Mouse (Mus musculus) limb, embryonic 11.5 days (tissue): Measurements from ENCODE around the gene Hsdl1. TPM values are rescaled to one million over a fixed set of nuclear protein-coding genes. Genes with fewer than 3 reads are reported as not detected.

Source experiments
- ATAC-seq: fragments of 200-750 bp; cut with Nextera tagmentation; 2 replicates; pipeline ENCODE4 v1.8.0; 2017; ENCODE audit warnings: low read depth; ENCODE audit not compliant: insufficient number of reproducible peaks, low FRiP score, low TSS enrichment
- DNase-seq: peaks from one replicate; pipeline ENCODE4 v3.0.0-alpha.2; 2015; ENCODE audit warnings: low spot score
- H3K27ac ChIP-seq: fragments of 300-500 bp; sonication (generic); replicated peaks from 2 replicates; pipeline ENCODE4 v1.5.1; 2014; ENCODE audit warnings: low read depth, mild to moderate bottlenecking, low read length
- H3K27me3 ChIP-seq: fragments of 300-500 bp; sonication (generic); 2 replicates; pipeline ENCODE4 v1.6.1; 2014; ENCODE audit warnings: mild to moderate bottlenecking, low read length, mixed read lengths; ENCODE audit not compliant: control insufficient read depth, insufficient read depth
- H3K36me3 ChIP-seq: fragments of 300-500 bp; sonication (generic); 2 replicates; pipeline ENCODE4 v1.6.1; 2014; ENCODE audit warnings: mild to moderate bottlenecking, low read length, moderate library complexity, mixed read lengths; ENCODE audit not compliant: control insufficient read depth, insufficient read depth
- H3K4me1 ChIP-seq: fragments of 300-500 bp; sonication (generic); 2 replicates; pipeline ENCODE4 v1.6.1; 2014; ENCODE audit warnings: low read length, mixed read lengths; ENCODE audit not compliant: control insufficient read depth, insufficient read depth
- H3K4me2 ChIP-seq: fragments of 300-500 bp; sonication (generic); 2 replicates; pipeline ENCODE4 v1.6.1; 2014; ENCODE audit warnings: low read depth, mild to moderate bottlenecking, moderate library complexity; ENCODE audit not compliant: severe bottlenecking
- H3K4me3 ChIP-seq: fragments of 300-500 bp; sonication (generic); 2 replicates; pipeline ENCODE4 v1.5.1; 2014; ENCODE audit warnings: low read depth, low read length
- H3K9ac ChIP-seq: fragments of 300-500 bp; sonication (generic); 2 replicates; pipeline ENCODE4 v1.6.1; 2014; ENCODE audit warnings: mild to moderate bottlenecking, low read length
- H3K9me3 ChIP-seq: fragments of 300-500 bp; sonication (generic); 2 replicates; pipeline ENCODE4 v1.6.1; 2016; ENCODE audit warnings: low read length; ENCODE audit not compliant: control insufficient read depth
- WGBS: fragments of 180-500 bp; shearing (Covaris S2); extraction: QIAGEN DNeasy Blood & Tissue Kit; methylation state at CpG from one replicate; pipeline ENCODE4 v1.1.7; 2014; 5-methylcytosine and 5-hydroxymethylcytosine counted together
- polyA plus RNA-seq: library from polyadenylated mRNA; unstranded; fragments of >200 nt; fragmentation: Nextera tagmentation; extraction: Ambion mirVana; gene quantifications from 2 replicates; pipeline ENCODE4 v1.2.1, GENCODE M21; 2014

Hsdl1 gene
- polyA plus RNA-seq, 1 experiment from 2014 or later: 33.9 TPM

DNA sequence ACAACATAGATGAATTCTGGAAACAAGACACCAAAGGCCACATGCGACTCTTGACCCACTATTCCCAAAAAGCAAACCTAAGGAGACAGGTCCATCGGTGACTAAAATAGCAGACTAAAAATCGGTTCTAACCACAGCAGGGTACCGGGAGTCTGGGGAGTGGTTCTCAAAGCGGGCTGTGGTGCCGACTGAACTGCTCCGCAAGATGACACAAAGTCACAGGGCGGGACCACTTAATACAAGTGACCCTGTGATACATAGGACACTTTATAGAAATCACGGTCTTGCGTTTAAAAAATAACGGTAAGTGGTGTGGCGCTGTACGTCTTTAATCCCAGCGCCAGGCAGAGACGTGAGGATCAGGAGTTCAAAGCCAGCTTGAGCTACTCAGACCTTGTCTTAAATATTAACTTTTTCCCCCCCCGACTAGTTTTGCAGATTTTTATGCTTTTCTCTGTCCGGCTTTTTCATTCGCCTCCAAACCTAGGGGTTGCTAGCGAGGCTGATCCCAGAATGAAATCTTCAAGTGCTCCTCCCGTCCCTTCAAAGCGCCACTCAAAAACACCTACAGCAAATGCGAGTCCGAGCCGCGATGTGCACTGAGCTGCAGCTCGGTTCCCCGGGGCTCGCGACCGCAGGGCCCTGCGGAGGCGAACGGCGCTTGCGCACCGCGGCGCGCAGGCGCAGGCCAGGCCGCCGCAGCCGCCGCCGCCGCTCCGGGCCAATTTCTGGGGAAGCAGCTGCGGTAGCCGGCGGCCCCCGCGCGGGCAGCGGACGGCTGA is 17.0 kb downstream of the Hsdl1 start:
- H3K4me1 ChIP-seq: peaks cover 3% of the 10 kb centered on the region; the same call in 1 of the 2 replicates
- no peaks in the 10 kb centered on the region for H3K27me3 ChIP-seq
- WGBS: 2% methylated on average over 55 of the region's 55 CpGs
- peak overlapping the region; percentile 87 for H3K4me2 ChIP-seq
- H3K9ac ChIP-seq: peak overlapping the region; percentile 88
- H3K4me3 ChIP-seq: peak overlapping the region; percentile 72
- no peaks in the 10 kb centered on the region for H3K36me3 ChIP-seq
- H3K27ac ChIP-seq: peak overlapping the region; percentile 76
- peak; percentile 85 for DNase-seq
- peak; percentile 86 for ATAC-seq
- H3K9me3 ChIP-seq: no peaks in the 10 kb centered on the region

DNA sequence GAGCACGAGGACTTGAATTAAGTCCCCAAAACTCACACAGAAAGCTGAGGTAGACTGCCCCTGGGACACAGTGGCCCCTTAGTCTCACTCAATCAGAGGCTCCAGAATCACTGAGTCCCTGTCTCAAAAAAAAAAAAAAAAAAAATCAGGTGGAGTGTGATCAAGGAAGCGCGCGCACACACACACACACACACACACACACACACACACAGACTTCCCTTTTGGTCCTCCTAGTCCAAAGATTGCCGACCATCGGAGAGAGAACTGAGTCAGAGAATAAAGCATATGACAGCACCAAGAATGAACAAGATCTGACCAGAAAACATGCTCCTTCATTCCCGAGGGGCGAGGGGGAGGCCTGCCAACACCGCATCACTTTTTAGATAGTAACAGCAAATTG is 17.9 kb downstream of the Hsdl1 start:
- DNase-seq (no peak), ATAC-seq (no peak)
- Histone ChIP-seq H3K36me3 (no peaks in the 10 kb centered on the region), H3K4me1 (peaks cover 3% of the 10 kb centered on the region; the same call in 1 of the 2 replicates), H3K27me3 (no peaks in the 10 kb centered on the region), H3K4me2 (peak overlapping the region; percentile 87; the same call in 1 of the 2 replicates), H3K9ac (no peak overlapping the region), H3K9me3 (no peaks in the 10 kb centered on the region), H3K4me3 (peak overlapping the region; percentile 72), H3K27ac (no peak overlapping the region)
- WGBS: 83% methylated on average over 9 of the region's 9 CpGs

DNA sequence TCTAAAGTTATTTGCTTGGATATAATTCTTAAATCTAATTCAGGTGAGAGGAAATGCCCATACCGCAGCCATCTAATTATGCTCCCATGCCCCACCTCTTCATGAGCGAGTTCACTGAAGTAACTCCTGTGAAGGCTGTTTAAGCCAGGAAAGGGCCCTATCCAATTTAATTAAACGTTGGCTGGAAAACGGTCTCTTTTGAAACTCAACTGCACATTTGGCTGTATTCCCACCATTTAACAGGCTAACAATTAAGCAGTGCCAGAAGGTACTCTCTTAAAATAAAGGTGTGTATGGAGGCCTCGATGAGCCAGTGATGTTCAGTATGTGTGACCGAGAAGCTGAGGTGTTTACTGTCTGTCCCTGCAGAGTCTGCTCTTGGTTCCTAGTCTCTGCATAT is 19.1 kb downstream of the Hsdl1 start:
- ATAC-seq (no peak), DNase-seq (no peak)
- Histone ChIP-seq H3K9ac (no peak overlapping the region), H3K36me3 (no peaks in the 10 kb centered on the region), H3K27me3 (no peaks in the 10 kb centered on the region), H3K4me3 (no peak overlapping the region), H3K9me3 (no peaks in the 10 kb centered on the region), H3K27ac (no peak overlapping the region), H3K4me1 (peaks cover 3% of the 10 kb centered on the region; the same call in 1 of the 2 replicates), H3K4me2 (no peak overlapping the region)
- 80% methylated on average over 6 of the region's 6 CpGs for WGBS

DNA sequence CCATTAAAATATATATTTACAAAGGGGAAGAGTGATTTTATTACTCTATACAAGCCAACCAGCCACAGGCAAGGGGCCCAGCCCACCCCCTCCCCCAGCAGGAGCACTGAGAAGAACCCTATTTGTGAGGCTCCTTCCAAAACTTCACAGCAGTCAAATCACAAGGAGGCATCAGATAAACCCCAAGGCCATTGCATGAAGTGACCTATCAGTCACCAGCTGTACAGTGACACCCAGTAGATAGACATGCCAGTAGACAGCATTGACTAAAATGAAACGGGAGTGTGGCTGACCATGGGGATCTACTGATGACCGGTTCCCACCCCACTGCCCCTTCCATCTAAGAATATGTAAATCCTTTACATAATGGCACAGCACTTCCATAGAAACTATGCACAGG is 22.0 kb downstream of the Hsdl1 start:
- no peak for ATAC-seq
- WGBS: 84% methylated on average over 2 of the region's 2 CpGs
- Histone ChIP-seq H3K9me3 (no peaks in the 10 kb centered on the region), H3K27ac (no peak overlapping the region), H3K27me3 (no peaks in the 10 kb centered on the region), H3K4me3 (no peak overlapping the region), H3K36me3 (no peaks in the 10 kb centered on the region), H3K4me1 (peaks cover 3% of the 10 kb centered on the region; the same call in 1 of the 2 replicates), H3K4me2 (no peak overlapping the region), H3K9ac (no peak overlapping the region)
- DNase-seq: no peak

DNA sequence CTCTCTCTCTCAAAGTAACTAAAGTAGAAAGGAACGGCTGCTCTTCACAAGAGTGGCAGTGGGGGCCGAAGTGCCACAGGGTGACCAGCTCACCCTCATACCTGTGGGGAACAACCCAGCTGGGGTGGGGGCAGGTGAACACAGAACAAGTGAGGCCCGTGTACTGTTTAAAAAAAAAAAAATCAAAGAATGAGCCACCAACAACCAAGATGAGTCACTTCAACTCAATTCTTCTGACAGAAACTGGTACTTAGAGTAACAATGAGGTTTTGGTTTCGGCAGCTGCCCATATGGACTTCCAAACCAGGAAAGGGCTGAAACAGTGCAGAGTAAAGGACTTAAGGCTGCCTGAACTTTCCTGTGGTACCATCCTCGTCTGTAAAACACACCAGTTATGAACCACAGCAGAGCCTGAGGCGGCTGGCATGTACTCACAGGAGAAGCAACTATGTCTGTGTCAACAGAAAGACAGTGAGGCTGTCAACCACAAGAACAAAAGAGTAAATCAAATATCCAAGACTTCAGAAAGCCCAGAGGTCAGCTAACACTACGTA is 26.3 kb downstream of the Hsdl1 start:
- peaks cover 17% of the 10 kb centered on the region for H3K36me3 ChIP-seq
- WGBS: 81% methylated on average over 7 of the region's 7 CpGs
- H3K4me1 ChIP-seq: no peaks in the 10 kb centered on the region

DNA sequence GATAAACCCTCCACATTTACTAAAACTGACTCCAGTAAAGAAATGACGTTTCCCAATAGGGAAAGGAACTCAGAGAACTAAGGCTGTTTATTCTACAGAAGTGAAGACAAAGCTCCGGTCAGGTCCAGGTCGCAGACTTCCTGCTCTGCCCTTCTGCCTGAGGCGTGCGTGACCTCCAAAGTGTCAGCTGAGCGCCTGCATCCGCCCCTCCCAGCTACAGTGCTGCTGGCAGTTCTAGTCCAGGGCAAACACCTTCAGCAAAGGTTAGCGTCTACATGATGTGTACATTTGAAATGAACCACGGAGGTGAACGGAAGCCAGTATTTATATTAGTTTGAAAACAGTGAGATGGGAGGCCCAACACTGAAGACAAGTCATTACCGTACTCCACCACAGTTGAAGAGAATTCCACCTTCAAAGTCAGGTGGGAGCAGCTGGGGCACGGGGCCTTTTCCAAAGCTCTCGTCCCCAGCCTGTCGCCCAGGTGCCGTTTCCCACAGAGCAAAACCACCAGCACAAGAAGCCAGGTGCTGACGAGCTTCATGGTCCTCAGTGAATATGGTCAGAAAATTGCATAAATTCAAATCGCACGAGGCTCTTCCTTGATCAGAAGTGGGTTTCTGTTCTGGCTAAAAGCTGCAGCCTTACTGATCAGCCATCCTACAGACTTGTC is 27.8 kb downstream of the Hsdl1 start:
- H3K36me3 ChIP-seq: peaks cover 24% of the 10 kb centered on the region
- H3K9me3 ChIP-seq: no peaks in the 10 kb centered on the region
- H3K27me3 ChIP-seq: no peaks in the 10 kb centered on the region
- H3K4me3 ChIP-seq: no peak overlapping the region
- no peak overlapping the region for H3K4me2 ChIP-seq
- DNase-seq: no peak
- no peak for ATAC-seq
- H3K9ac ChIP-seq: no peak overlapping the region
- no peaks in the 10 kb centered on the region for H3K4me1 ChIP-seq
- no peak overlapping the region for H3K27ac ChIP-seq
- WGBS: 91% methylated on average over 18 of the region's 18 CpGs

More for the DNA sequence above, 26.3 kb downstream of the Hsdl1 start:
- no peak for DNase-seq
- no peak overlapping the region for H3K4me2 ChIP-seq
- no peak overlapping the region for H3K27ac ChIP-seq
- H3K4me3 ChIP-seq: no peak overlapping the region
- H3K9ac ChIP-seq: no peak overlapping the region
- H3K27me3 ChIP-seq: no peaks in the 10 kb centered on the region
- no peak for ATAC-seq
- H3K9me3 ChIP-seq: no peaks in the 10 kb centered on the region

DNA sequence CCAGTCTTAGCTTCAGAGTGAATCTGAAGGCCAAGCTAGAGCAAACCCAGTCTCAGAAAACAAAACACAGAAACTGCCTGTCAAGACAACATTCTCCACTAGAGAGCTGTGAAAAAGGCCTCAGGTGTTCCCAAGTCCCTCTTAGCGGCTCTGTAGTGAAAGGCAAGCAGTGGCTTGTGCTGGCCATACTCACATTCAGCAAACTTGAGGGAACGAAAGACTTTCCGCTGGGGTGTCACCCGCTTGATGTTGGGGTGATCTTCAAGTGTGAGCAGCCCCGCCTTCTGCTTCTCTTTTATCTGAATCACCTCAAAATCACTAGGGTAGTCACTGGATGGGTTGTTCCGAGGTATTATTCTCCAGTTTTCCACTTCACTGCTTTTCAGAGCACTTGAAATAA is 29.2 kb downstream of the Hsdl1 start:
- WGBS: 95% methylated on average over 6 of the region's 6 CpGs
- H3K9me3 ChIP-seq: no peaks in the 10 kb centered on the region
- H3K4me1 ChIP-seq: no peaks in the 10 kb centered on the region
- peaks cover 31% of the 10 kb centered on the region for H3K36me3 ChIP-seq
- H3K9ac ChIP-seq: no peak overlapping the region
- ATAC-seq: no peak
- DNase-seq: no peak
- no peak overlapping the region for H3K27ac ChIP-seq
- H3K27me3 ChIP-seq: no peaks in the 10 kb centered on the region
- H3K4me2 ChIP-seq: no peak overlapping the region
- H3K4me3 ChIP-seq: no peak overlapping the region

DNA sequence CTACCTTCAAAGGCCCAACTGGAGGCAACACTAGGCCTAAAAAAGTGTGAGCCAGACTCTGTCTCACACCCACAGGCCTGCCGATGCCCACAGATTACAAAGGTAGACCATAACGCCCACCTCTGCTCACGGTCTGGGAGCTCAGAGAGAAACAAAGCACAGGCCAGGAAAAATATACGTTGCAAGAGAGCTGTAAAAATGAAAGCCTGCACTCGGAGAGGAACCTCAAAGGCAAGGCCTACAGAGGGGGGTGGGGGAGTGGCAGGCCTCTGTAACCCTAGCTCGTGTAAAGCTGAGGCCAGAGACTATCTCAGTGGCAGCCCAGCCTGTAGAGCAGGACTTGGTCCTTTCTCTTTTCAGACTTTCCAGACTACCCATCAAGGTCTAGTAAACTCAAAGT is 29.8 kb downstream of the Hsdl1 start:
- H3K4me1 ChIP-seq: no peaks in the 10 kb centered on the region
- H3K27me3 ChIP-seq: no peaks in the 10 kb centered on the region
- DNase-seq: no peak
- no peak overlapping the region for H3K9ac ChIP-seq
- whole genome bisulfite sequencing: 74% methylated on average over 6 of the region's 6 CpGs
- peaks cover 32% of the 10 kb centered on the region for H3K36me3 ChIP-seq
- H3K9me3 ChIP-seq: no peaks in the 10 kb centered on the region
- no peak overlapping the region for H3K4me3 ChIP-seq
- no peak overlapping the region for H3K4me2 ChIP-seq
- ATAC-seq: no peak
- no peak overlapping the region for H3K27ac ChIP-seq
